Mouse (Mus musculus): ENCODE data around the gene Flt3.

Flt3 gene

DNA sequence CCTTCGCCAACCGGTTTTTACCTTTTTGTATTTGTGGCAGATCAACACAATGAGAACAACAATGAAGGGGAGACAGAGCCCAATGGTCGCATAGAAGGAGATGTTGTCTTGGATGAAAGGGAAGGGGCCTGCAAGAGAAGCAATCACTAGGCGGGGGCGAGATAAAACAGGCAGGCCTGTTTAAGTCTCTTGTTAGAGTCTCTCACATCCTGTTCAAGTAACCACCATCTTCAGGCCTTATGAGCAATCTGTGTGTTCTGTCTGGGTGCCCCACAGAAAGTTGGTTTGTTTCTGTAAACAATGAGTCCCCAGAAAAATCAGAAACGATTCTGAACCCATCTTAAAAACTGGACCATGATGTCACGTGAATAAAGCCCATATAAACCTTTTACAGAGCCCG lies 45.3 kb downstream of the Flt3 start:
- DNase-seq (ENCODE audit: extremely low spot score, low read depth, low spot score), result no peak

DNA sequence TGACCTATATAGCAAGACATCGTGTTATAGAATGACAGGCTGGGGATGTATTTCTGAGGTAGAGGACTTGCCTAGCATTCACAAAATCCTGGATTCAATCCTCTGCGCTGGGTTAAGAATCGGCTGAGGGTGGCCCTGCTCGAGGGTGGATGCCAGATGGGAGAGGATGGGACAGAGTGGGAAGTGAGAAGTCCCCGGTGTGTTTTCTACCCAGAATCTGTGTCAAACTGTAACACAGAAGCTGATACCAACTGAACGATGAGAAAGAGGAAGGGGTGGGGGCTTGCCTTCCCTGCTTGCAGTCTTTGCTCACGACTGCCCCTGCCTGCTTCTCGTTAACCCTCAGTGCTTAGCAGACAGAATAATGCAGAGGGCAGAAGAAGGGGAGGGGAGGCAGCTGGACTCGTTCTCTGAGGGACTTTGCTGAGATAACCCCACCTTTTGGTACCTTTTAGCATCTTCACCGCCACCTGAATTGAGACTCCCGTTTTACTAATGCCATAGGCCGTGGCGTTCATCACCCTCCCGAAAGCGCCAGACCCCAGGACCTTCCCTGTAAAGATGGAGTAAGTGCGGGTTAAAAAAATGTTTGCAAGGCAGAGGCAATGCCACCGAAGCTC lies 46.0 kb downstream of the Flt3 start:
- no peak for DNase-seq (ENCODE audit: extremely low spot score, low read depth, low spot score)

DNA sequence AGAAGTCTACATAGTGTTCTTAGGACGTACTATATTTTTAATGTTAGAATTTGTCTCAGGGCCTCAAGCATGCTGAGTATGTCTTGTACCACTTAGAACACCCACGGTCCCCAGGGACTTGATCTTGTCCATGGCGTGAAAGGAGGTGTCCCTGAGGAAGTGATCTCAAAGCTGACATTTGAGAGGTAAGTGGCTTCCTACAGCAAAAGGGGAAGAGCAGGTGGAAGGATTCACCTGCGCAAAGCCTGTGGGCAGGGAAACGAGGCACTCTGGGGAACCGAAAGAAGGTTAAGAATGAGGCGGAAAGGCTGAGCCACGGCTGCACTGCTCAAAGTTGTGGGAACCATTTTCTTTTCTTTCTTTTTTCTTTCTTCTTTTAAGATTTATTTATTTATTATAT lies 48.4 kb downstream of the Flt3 start:
- no peak for DNase-seq (ENCODE audit: extremely low spot score, low read depth, low spot score)

DNA sequence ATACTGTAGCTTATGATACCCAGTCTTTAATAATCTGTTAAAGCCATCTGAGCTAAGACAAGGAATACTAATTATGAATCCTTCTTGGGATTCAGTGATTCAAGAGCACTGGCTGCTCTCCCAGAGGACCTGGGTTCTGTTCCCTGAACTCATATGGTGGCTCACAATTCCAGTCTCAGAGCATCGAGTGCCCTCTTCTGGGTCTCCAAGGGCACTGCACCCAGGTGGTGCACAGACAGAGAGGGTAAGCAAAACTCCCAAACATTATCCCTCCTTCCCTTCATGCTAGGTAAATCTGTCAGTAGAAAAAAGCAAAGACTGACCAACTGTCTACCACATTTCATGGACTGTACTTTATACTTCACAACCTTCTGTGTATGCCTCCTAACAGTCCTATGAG lies 54.3 kb downstream of the Flt3 start:
- no peak for DNase-seq (ENCODE audit: extremely low spot score, low read depth, low spot score)

DNA sequence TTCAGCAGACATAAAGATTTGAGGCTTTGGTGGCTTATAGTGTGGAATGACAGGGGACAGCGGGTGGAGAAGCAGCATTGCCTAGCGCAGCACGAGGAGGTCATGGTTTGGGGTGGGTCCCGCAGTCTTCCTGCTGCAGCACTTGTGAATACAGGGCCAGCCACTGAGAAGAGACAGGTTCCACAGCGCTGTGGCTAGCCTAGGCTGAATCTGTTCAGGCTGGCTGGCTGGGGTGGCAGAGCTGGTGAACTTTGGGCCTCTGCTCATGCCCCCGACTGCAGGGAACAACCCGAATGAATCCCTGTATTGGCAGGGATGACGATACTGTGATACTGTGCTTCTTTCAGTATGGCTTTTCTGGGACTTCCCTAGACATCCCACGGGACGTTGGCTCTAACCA lies 56.4 kb downstream of the Flt3 start:
- DNase-seq (ENCODE audit: extremely low spot score, low read depth, low spot score), result no peak

GRCm38 (mm10) chr5:147342901-147343300 lies 57.4 kb downstream of the Flt3 start:
- no peak for DNase-seq (ENCODE audit: extremely low spot score, low read depth, low spot score)

- DNase-seq (ENCODE audit: extremely low spot score, low read depth, low spot score), result no peak
Measured at GRCm38 (mm10) chr5:147340741-147341414, 59.4 kb downstream of the Flt3 start.

GRCm38 (mm10) chr5:147339560-147339959 lies 60.7 kb downstream of the Flt3 start:
- no peak for DNase-seq (ENCODE audit: extremely low spot score, low read depth, low spot score)

DNA sequence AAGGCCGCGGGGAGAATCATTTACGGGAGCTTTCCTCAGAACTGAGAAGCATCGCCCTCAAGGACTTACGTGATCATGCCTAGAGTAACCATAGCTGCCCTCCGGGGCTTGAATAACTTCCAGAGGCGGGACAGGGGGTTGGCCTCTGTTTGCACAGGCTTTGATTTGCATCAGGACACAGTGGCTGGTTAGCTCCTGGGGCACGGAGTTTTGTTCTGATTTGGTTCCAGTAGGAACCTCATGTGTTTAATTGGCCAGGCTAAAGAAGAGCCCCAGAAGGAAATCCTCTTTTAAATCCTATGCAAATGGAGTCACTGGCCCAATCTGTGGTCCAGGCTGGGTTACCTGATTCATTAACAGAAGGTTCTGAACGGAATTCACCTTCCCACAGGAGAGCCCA lies 61.3 kb downstream of the Flt3 start:
- DNase-seq (ENCODE audit: extremely low spot score, low read depth, low spot score), result no peak

DNA sequence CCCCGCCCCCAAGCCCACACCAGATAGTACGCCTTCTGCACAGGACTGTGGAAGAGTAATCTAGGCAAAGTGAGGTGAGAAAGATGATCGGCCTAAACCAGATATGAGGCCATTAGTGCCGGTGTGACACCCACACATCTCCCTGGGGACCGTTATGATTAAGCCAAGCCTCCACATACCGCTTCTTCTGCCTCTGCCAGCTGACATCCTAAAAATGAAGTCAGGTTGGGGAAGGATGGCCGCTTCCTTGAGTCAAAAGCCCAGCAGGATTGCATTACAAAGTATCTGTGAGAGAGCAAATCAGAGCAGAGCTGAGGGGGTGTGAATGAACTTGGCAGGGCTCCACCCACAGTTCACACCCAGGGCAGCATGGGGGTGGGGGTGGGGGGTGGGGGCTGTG lies 67.6 kb downstream of the Flt3 start:
- no peak for DNase-seq (ENCODE audit: extremely low spot score, low read depth, low spot score)

GRCm38 (mm10) chr5:147331547-147331946 lies 68.7 kb downstream of the Flt3 start:
- no peak for DNase-seq (ENCODE audit: extremely low spot score, low read depth, low spot score)

- DNase-seq (ENCODE audit: extremely low spot score, low read depth, low spot score), result no peak
Measured at GRCm38 (mm10) chr5:147329946-147330345, 70.3 kb downstream of the Flt3 start.

GRCm38 (mm10) chr5:147327636-147328035 lies 72.7 kb downstream of the Flt3 start:
- no peak for DNase-seq (ENCODE audit: extremely low spot score, low read depth, low spot score)

DNA sequence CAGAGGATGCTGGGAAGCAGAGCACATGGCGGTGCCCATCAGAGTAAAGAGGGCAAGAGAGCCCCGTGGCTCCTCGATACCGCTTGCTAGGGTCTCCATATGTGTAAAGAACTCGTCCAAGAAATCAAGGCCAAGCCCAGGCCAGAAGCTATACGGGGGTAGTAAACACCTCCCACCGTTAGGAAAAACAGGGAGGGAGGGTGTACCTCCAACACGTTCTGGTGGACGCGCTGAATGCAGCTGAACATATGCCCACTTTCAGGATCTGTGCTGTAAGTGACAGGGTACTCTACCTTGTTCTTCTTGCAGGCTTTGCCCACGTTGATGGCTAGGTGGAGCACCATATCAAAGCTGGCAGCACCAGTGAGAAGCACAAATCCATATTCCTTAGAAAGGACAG lies 74.4 kb downstream of the Flt3 start:
- DNase-seq (ENCODE audit: extremely low spot score, low read depth, low spot score), result no peak

- DNase-seq (ENCODE audit: extremely low spot score, low read depth, low spot score), result no peak
Measured at GRCm38 (mm10) chr5:147323237-147323917, 76.9 kb downstream of the Flt3 start.

- no peak for DNase-seq (ENCODE audit: extremely low spot score, low read depth, low spot score)
Measured at GRCm38 (mm10) chr5:147322183-147322582, 78.1 kb downstream of the Flt3 start, which contains the start of gene Urad. TSS of gene Urad (minus strand) at chr5:147322440.

DNA sequence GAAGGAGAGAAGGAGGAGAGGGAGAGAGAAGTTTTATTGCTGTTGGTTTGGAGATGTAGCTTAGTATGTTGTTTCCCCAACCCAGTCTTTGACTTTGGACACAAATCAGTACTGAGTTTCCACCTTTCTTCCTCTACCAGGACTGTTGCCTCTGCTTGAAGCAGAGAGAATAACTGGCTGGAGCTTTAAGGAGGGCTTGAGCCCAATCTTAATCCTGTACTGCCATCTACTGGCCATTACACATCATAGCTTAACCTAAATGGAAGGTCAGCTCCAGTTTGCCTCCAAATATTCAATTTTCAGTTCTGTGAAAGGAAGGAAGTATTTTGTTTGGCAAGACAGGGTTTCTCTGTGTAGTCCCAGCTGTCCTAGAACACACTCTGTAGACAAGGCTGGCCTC lies 80.6 kb downstream of the Flt3 start:
- DNase-seq (ENCODE audit: extremely low spot score, low read depth, low spot score), result no peak

DNA sequence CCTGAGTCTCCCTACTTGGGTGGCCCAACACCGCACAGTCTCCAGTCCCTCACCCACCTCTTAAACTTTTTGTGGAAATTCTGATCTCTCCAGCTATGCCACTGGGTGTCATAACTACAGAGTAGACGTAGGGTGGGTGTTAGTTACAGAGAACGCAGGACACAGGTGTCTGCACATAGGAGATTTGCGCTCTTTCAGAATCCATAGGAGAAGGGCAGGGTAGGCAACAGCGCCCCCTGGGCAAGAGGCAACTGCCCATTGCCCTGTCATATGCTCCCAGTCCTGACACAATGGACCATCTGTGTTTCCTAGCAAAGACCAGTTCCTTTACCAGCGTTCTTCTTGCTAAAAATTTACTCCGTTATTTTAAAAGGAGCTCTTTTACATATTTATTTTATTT lies 82.3 kb downstream of the Flt3 start:
- DNase-seq (ENCODE audit: extremely low spot score, low read depth, low spot score), result no peak

- DNase-seq (ENCODE audit: extremely low spot score, low read depth, low spot score), result no peak
Measured at GRCm38 (mm10) chr5:147317321-147317720, 83.0 kb downstream of the Flt3 start.

- no peak for DNase-seq (ENCODE audit: extremely low spot score, low read depth, low spot score)
Measured at GRCm38 (mm10) chr5:147315432-147316075, 84.7 kb downstream of the Flt3 start.

- DNase-seq (ENCODE audit: extremely low spot score, low read depth, low spot score), result no peak
Measured at GRCm38 (mm10) chr5:147314646-147315431, 85.5 kb downstream of the Flt3 start.
